Mouse (Mus musculus) embryo, embryonic 10.5 days (tissue): ENCODE data around the gene Phf23.
A peak's percentile ranks its signal among the peaks of the same experiment; 100 is the strongest.
"Not testable (repeated sequence)": the region's sequence is repeated elsewhere in the genome, so short reads cannot be mapped to it uniquely, and the experiment has no call there.

Experiments
- DNase-seq: peaks from one replicate; pipeline ENCODE4 v3.0.0-alpha.2; 2015; ENCODE audit warnings: low spot score

The Phf23 gene

DNA sequence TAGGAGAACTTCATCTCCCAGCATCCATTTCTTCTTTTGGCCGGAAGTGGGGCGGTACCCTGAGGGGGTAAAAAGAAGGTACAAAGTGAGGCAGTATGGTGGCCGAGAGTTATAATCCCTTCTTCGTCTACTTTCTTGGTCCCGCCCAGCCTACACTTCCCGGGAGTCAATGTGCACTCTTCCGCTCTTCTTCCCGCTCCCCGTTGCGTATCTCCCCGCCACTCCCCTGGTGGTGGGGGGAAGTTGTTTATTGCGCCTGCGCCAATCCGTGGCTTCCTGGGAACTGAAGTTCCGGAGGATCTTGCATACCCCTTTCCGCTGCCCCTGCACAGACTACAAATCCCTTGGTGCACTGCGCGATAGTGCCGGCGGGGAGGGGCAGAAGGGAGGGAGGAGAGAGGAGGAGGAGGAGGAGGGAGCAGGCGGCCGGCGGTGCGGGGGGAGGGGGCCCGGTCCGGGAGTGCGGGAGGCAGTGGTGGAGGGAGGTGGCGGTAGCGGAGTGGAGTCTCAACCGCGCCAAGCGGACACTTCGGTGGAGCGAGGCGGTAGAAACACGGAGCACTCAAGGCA lies at the start of gene Phf23:
TSS of gene Phf23 (plus strand) at position 387 of the 570 bp plus-strand sequence.
- peak; percentile 99 for DNase-seq

DNA sequence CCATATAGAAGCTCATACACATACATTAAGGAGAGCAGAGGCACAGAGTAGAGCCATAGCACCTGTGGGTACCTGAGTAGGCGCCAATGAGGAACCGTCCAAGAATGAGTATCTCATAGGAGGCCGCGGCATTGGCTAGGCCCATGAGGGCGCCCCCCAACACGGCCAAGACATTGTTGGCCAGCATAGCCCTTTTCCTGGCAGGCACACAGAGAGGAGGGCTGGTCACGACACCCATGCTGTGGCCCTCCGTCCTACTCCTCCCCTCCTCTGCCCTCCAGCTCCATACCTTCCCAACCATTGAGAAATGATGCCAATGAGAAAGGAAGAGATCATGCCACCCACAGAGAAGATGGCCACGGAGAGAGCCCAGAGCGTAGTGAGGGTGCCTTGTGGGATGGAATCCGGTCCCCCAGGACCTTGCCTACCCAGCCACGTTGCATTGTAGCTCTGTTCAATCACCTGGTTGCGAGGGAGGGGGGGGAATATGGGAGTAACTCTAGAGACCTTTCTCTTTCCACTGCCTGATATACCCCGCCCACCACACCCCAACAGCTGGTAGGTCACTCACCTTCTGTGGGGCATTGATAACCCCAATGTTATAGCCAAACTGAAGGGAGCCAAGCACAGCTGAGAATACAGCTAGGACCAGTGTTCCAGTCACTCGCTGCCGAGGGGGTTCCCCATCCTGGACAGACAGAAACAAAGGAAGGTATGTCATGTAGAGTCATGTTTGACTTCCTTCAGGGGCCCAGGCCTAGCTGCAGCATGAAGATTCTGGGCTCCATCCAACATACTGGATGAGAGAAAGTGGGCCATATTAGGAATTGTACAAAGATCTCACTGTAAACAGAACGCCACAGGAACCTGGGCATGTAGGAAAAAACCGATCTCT lies 49.3 kb upstream of the Phf23 start:
- no peak for DNase-seq

DNA sequence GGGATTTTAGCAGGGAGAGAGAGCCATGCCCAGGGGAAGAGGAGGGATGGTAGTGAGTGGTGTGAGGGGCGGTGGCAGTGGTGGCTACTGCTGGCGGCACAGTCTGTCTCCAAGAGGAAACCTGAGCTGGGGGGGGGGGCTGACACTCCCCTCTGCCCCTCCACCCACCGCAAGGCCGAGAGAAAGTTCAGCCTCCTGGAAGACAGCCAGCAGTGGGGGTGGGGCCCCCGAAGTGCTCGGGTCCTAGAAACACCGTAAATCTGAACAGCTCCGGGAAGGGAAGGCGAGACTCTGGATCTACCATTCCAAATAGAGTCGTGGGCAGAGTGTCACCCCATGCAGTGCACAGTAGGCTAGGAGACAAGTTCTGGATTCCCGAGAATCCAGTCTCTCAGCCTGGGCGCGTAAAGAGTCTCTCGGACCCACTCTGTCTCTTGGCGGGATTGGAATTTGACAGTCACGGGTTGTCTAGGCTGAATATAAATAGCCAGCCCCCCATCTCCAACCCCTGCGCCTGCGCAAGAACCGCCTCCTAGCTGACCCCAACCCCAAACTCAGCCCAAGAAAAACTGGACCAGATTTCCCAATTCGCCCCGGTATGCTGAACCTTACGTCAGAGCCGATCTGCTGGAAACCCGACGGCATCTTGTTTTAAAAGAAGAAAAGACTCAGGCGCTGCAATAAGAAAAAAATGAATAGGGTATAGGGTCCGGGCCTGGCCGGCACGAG lies 48.1 kb upstream of the Phf23 start:
- peak; percentile 70 for DNase-seq

DNA sequence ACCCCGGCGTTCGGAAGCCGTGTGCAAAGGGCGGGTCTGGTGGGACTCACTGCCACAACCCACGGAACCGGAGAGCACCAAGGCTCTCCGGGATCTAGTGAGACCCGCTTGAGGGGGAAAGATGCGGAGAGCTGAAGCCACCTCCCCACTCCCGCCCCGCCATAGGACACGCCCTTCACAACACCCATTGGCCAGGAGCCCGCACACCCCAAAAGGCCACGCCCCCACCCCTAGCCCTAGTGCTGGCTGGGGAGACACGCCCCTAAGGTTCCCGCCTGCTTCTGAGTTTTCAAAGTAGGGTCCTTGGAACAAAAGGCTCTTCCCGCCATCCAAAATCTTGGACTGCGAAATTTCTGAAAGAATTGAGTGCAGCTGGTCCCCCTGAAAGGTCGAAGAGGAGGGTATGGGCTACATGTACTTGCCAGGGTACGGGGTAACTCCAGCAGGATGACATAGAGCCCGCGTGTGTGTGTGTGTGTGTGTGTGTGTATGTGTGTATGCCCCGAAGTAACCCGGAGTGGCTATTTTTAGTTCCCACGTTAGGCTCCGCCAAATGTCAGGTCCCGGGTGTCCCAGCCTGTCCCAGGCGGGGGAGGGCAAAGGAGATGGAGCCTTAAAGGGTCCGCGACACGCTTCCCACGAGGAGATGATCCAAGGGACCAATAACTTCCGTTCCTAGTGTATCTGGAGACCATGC lies 47.4 kb upstream of the Phf23 start, which contains the start of gene Slc2a4:
TSS of gene Slc2a4 (minus strand) at position 123 of the 697 bp plus-strand sequence.
- peak; percentile 99 for DNase-seq

DNA sequence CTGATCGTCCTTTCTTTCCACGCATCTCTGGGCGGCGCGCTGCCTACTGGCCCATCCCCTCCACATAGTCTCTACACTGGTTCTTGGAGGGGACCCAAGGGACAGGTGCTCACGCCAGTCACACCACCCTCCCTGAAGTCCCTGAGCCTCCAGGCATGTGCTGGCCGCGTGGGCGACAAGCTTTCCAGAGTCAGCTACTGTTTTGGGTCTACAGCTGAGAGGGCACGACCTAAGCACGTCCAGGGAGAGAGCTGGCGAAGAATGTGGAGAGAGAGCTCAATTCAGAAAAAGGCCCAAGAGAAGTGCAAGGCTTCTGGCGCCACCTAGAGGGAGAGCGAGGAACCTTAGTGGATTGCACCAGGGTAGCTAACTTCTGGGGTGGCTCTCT lies 46.8 kb upstream of the Phf23 start:
- peak; percentile 97 for DNase-seq

DNA sequence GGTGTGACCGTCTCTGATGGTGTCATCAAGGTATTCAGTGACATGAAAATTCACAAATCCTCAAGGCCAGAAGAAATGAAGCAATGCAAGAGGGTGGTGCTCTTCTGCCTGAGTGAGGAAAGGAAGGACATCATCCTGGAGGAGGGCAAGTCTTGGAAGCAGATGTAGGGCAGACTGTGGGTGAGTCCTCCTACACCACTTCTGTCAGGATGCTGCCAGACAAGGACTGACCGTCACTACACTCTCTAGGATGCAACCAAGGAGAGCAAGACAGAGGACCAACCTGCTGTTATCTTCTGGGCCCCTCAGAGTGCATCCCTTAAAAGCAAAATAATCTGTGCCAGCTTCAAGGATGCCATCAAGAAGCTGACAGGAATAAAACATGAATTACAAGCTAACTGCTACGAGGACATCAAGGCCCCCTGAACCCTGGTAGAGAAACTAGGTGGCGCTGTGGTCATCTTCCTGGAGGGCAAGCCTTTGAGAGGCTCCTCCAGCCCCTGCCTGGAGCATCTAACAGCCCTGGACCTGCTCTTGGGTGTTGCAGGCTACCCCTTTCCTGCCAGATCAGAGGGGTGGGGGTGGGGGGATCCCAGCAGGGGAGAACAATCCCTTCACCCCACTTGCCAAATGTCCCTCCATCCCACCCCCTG lies 44.6 kb upstream of the Phf23 start:
- peak; percentile 57 for DNase-seq

DNA sequence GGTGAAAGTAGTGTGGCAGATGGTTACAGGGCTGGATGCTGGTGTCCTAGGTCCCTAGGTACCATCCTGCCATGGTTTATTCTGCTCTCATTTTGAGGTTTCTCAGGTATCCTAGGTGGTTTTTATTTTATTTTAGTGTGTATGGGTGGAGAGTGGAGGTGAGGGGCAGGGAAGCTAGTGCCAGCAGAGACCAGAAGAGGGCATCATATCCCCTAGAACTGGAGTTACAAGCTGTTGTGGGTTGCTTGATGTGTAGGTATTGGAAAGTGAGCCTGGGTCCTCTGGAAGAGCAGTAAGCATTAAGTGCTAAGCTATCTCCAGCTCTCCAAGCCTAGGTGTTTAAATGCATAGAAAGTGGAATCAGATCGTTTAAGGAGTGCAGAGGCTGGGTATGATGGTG lies 43.3 kb upstream of the Phf23 start:
- no peak for DNase-seq

DNA sequence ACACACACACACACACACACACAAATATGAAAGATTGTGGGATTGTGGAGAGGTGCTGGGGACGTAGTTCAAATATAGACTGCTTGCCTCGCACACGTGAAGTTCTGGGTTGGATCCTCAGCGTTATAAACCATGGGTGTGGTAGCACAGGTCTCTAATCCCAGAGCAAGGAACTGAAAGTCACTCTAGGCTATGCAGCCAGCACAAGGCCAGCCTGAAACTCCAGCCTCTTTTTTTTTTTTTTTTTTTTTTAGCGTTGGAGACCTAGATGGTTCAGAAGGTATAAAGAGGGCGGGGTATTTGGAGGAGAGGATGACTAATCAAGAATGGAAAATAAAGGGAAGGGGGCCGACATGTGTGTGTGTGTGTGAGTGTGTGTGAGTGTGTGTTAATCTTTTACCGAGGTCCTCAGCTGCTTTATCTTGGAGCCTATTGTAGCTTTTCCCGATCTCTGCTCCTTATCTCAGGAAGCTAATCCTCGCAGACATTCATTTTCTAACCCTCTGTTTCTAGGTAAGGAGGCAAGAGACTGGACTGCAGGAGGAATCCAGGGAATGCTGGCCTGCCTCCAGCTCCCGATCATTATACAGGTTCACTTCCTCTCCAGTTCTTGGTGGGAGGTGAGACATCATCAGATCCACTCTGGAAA lies 42.2 kb upstream of the Phf23 start:
- DNase-seq = no peak

DNA sequence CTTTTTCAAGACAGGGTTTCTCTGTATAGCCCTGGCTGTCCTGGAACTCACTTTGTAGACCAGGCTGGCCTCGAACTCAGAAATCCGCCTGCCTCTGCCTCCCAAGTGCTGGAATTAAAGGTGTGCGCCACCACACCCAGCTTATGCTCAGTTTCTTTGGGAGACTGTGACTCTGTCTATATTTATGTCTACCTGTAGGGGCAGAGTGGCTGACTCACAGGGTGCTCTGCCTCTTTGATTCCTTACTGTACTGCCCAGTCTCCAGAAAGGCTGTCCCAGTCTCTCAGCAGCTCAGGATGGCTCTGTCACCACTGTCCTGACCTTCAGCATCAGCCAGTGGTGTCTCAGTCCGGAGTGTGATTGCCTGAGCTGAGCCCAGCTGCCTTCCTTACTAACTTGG lies 40.0 kb upstream of the Phf23 start:
- not testable (repeated sequence) for DNase-seq

DNA sequence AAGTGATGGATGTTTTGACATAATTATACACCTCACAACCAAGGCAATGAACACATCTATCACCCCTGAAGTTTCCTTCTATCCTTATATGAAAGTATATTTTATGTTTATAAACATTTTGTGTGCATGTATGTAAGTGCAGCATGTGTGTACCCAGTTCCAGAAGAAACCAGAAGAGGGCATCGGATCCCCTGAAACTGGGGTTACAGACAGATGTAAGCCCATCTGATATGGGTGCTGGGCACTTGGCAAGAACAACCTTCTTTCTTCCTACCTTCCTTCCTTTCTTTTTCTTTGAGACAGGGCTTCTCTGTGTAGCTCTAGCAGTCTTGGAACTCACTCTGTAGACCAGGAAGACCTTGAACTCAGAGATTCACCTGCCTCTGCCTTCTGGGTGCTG lies 39.4 kb upstream of the Phf23 start:
- DNase-seq = no peak

DNA sequence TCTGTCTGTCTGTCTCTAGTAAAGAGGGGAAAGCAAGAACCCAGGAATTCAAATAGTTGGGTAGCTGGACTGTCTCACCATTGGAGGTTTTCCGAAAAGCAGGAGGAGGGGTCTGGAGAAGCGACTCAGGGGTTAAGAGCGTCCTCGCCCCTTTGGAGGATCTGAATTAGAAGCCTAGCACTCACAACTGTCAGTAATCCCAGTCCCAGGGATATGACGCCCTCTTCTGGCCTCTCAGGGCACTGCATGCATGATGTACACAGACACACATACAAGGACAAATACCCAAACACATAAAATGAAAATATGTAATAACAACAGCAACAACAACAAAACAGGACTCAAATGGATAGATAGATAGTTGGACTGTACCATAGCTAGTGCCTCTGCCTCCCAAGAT lies 35.0 kb upstream of the Phf23 start:
- DNase-seq = no peak

DNA sequence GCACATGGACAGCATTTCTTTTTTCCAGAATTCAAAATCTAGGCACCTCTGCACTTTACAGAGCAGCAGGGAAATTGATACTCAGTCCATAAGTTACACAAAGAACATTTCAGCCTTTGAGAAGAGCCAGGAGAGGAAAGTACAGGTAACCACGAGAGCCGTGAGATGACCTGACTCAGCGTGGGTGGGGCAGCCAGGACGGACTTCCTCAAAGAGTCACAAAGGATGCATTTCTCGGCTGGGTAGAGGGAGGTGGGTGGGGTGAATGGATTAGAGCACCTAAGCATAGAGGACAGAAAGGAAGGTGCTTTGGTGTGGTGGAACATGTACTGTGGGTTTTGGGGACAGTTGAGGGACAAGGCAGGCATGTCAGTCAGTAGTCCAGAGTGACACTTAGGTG lies 33.7 kb upstream of the Phf23 start:
- no peak for DNase-seq

DNA sequence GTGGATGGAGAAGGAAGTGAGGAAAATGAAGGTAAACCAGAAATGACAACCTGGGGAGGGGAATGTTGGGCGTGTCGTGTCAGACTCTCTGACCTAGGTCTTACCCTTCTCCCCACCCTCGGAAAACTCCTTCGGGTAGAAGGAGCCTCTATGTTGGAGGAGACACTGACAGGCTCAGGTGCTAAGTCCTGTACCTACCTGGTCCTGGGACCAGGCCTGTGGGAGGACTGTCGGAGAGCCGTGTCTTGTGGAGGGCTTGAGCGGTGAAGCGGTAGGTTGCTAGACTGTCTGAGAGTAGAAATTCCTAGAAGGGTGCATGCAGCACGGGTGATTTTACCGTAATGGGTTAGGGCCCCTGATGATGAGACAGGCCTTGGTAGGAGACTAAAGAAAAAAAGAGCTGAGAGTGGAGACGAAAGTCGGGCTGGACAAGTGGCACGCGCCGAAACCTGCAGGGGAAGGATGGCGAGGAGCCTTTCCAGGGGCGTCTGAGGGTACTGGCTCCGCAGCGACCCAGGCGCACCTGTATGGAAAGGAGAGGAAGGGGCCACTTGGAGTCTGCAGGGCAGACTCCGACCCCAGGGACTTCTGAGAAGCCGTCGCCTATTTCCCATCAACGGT lies 30.8 kb upstream of the Phf23 start, which contains the start of gene Cldn7:
TSS of gene Cldn7 (plus strand) at position 130 of the 621 bp plus-strand sequence.
- DNase-seq = no peak

DNA sequence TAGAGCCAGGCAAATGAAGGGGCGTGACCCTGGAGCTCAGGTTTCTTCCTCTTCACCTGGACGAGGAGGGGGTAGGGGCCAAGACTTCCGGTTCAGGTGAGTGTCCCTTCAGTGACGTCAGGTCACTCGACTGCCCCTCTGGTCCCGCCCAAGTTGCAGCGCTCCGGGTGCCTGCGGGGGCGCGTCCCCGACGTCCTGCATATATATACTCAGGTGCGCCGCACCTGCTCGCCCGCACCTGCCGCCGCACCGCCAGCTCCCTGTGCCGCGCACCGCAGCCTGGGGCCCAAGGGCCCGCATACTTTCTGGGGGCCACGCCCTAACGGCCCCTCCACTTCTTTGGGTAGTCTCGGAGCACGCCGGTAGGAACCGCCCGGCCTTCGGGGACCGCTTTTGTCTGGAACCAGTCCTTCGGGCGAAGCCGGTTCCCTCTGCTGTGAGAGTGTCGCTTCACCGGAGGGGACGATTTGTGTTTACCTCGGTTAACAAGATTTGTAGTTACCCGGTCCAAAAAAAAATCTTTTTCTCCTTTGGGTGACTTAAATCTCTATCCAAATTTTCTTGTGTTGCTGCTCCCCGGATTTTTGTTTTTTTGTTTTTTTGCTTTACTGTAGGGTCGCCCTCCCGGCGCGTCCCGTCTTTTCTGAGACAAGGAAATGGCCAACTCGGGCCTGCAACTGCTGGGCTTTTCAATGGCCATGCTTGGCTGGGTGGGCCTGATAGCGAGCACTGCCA lies 30.1 kb upstream of the Phf23 start:
- peak; percentile 42 for DNase-seq

DNA sequence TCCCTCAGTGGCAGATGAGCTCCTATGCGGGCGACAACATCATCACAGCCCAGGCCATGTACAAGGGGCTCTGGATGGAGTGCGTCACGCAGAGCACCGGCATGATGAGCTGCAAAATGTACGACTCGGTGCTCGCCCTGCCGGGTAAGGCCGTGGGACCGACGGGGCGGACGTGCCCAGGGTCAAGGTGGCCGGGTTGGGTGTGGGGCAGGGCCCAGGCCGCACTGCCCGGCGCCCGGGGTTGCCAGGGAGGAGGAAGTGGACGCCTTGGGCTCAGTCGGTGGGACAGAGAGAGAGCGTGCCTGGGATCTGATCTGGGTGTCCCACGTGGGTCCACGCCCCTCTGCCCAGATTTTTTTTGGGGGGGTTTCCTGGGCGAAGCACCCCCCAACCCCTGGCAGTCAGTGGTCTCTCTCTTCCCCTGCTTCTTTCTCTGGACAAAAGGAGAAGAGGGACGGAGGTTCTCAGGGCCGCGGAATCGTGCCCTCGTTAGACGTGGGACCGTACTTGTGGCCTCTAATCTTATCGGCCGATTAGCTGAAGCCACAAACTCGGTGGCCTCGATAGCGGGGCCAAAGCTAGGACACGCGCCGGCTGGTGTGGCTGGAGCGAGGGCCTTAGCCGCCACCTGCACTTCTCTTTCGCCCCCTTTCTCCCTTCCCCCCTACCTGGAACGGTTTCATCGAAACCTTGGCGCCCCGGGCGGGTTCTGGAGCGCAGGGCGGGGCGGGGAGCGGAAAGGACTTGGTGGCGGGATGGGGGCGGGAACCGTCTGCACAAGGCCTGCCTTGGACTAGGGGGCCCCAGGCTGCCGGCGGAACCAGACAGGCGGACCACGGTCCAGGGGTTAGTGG lies 29.3 kb upstream of the Phf23 start:
- DNase-seq = peak; percentile 31

DNA sequence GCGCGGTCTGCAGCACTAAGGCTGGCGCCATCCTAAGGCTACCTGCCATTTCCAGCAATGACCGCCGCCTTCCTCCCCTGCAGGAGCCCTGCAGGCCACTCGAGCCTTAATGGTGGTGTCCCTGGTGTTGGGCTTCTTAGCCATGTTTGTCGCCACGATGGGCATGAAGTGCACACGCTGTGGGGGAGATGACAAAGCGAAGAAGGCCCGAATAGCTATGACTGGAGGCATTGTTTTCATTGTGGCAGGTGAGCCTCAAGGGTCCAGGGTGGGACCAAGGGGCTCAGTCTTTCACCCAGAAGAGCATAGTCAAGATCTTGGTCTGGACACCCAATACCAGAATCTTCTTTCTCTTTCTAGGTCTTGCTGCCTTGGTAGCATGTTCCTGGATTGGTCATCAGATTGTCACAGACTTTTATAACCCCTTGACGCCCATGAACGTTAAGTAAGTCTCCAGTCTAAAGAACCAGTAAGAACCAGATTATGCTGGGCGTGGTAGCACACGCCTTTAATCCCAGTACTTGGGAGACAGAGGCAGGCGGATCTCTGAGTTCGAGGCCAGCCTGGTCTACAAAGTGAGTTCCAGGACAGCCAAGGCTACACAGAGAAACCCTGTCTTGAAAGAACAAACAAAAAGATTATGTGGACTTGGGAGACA lies 28.6 kb upstream of the Phf23 start:
- no peak for DNase-seq

DNA sequence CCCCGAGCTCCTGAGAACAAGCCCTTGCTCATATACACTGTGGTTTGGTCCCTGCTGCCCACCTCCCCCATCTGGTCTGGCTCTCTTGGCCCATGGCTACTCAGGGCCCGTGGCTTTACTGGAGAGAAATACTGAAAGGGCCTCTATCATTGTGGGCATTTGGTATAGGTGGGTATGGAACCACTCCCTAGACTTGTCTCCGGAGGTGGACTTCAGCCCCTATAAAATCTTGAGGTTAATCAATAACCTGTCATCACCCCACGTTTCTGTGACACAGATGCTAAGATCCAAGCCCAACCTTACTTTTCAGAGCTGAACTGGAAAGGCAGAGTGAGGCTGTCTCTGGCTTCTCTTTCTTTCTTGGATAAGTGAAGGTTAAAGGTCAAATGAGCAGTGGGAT lies 26.8 kb upstream of the Phf23 start:
- no peak for DNase-seq

DNA sequence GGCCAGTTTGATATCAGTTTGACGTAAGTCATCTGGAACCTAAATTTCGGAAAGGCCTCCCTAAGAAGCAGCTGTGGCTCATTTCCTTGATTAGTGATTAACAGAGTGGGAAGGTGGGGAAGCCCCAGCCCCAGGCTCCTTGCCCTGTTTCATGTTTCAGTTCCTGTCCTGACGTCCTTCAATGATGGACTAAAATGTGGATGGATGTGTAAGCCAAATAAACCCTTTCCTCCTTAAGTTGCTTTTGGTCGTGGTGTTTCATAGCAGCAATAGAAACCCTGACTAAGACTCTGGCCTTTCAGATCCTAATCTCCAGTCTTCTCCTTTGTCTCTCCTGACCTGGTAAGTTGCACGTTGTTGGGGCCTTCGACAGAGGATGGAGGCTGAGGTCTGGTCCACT lies 25.4 kb upstream of the Phf23 start:
- DNase-seq = no peak
